Mouse (Mus musculus): ENCODE results near the gene Nit1. TPM values are rescaled to one million over a fixed set of nuclear protein-coding genes. Genes with fewer than 3 reads are reported as not detected.

Nit1 gene
- 46.5 and 54.7 TPM in 2 replicates for polyA plus RNA-seq (2012; rRNA removed)

GRCm38 (mm10) chr1:171345225-171346094, at the start of gene Nit1, which contains the start of gene Pfdn2:
Gene Nit1 (minus strand): TSS chr1:171345646.
Gene Pfdn2 (plus strand): TSS chr1:171345670.
- under 1% methylated on average over 53 of the region's 53 CpGs for WGBS
- peak; percentile 67 for DNase-seq (ENCODE audit: low read depth, low spot score)

- DNase-seq (ENCODE audit: low read depth, low spot score): no peak
- 54% methylated on average over 4 of the region's 4 CpGs for WGBS
Observed at GRCm38 (mm10) chr1:171390101-171390500, 44.7 kb upstream of the Nit1 start.

- no peak for DNase-seq (ENCODE audit: low read depth, low spot score)
Observed at GRCm38 (mm10) chr1:171388376-171389102, 43.1 kb upstream of the Nit1 start, which contains the start of gene Arhgap30. Gene Arhgap30 (plus strand): TSS chr1:171388954.

GRCm38 (mm10) chr1:171387099-171387498, 41.7 kb upstream of the Nit1 start:
- no peak for DNase-seq (ENCODE audit: low read depth, low spot score)
- 66% methylated on average over 6 of the region's 6 CpGs for WGBS

More at GRCm38 (mm10) chr1:171388376-171389102, 43.1 kb upstream of the Nit1 start, which contains the start of gene Arhgap30:
- WGBS: 77% methylated on average over 15 of the region's 15 CpGs

- WGBS: 83% methylated on average over 9 of the region's 9 CpGs
- DNase-seq (ENCODE audit: low read depth, low spot score): no peak
Observed at GRCm38 (mm10) chr1:171385171-171385570, 39.7 kb upstream of the Nit1 start.

DNA sequence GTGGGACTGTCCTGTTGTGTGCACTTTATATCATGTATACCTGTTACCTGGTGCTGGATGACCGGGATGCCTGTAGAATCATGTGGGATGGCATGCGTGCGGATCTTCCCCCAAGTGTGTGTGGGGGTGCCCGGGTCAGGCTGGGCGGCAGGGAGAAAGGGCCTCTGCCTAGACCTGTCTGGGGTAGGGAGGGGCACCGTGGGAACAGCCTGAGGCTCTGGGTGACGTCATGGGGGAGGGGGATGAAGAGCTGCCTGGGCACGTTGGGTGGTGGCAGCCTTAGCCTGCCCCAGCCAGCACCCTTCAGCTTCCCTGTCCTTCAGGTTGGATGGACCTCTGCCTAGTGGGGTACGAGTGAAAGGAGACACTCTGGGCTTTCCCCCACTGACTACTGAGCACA, 38.9 kb upstream of the Nit1 start:
- 65% methylated on average over 9 of the region's 9 CpGs for WGBS
- DNase-seq (ENCODE audit: low read depth, low spot score): no peak

GRCm38 (mm10) chr1:171382096-171382620, 36.7 kb upstream of the Nit1 start:
- DNase-seq (ENCODE audit: low read depth, low spot score): no peak
- WGBS: 84% methylated on average over 11 of the region's 11 CpGs

- DNase-seq (ENCODE audit: low read depth, low spot score): no peak
- 33% methylated on average over 31 of the region's 31 CpGs for WGBS
Observed at GRCm38 (mm10) chr1:171379935-171380599, 34.6 kb upstream of the Nit1 start.

DNA sequence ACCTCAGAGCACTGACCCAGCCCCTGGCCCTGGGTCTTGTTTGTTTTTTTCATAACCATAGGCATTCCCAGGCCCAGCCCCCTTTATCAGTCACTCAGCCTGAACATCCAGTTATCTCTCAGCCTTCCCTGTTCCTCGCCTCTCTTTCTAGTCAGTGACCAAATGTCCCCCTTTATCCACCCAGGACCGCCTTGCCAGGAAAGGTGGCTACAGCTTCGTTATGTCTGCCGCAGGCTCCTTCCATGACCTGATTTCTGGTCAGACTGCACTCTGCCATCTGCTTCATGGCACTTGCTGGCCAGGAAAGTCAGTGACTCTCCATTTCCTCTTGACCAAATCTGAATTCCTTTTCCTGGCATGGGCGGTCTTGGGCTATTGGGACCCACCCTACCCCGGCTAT, 32.9 kb upstream of the Nit1 start:
- no peak for DNase-seq (ENCODE audit: low read depth, low spot score)
- 88% methylated on average over 6 of the region's 6 CpGs for WGBS

- no peak for DNase-seq (ENCODE audit: low read depth, low spot score)
- WGBS: 19% methylated on average over 9 of the region's 9 CpGs
Observed at GRCm38 (mm10) chr1:171375646-171376097, 30.2 kb upstream of the Nit1 start.

DNA sequence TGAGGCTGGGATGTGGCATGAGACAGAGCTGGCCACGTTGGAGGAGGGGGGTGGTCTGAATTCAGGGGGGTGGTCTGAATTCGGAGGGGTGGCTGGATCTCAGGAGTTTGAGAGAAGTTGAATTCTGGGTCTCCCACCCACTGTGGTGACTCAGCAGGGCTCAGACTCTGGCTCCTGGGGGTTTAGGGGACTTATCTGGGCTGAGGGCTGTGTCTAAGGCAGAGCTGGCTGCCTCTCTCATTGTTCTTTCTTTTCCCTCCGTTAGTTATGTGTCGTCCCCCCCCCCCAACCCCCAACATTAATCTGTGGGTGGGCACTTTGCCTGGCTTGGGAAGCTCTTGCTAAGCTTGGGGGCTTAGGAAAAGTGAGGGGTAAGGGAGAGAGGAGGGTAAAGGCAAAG, 28.5 kb upstream of the Nit1 start:
- no peak for DNase-seq (ENCODE audit: low read depth, low spot score)
- 33% methylated on average over 4 of the region's 4 CpGs for WGBS

- 60% methylated on average over 3 of the region's 3 CpGs for WGBS
Observed at GRCm38 (mm10) chr1:171372880-171373279, 27.4 kb upstream of the Nit1 start.

DNA sequence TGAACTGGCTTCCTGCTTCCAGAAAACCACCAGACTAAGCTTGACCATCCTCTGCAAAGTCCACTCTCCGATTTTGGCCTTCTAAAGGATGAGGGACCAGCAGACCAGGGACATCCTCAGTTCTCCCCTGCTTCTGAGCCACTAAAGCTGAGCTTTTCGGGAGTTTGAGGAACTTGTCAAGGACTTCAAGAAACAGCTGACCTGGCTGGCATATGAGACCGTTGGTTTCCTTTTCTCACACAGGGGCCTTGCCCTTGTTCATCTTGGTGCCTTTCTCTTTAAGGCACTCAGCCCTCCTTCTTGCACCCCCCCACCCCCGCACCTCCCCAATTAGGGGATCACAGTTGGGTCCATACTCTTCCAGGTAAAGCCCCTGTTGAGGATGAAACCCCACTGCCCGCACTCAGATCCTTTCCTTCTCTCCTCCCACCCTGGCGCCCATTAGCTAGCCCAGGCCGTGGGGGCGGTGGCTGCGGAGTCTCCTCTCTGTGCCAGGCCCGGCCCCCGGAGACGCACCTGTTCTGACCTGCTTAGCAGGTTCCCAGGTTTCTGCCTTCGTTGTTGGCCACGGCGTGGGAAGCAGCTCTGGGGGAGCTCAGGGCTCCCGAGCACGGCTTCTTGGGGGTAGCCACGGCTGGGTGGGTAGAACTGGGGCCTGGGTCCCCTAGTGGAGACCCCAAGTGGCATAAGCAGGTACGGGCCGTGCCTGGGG, 24.6 kb upstream of the Nit1 start, which contains the start of gene Nectin4:
Nectin4 (plus strand) TSS at position 255 of the 712 bp plus-strand sequence.
- DNase-seq (ENCODE audit: low read depth, low spot score): no peak
- WGBS: 19% methylated on average over 20 of the region's 20 CpGs

More at GRCm38 (mm10) chr1:171372880-171373279, 27.4 kb upstream of the Nit1 start:
- no peak for DNase-seq (ENCODE audit: low read depth, low spot score)

DNA sequence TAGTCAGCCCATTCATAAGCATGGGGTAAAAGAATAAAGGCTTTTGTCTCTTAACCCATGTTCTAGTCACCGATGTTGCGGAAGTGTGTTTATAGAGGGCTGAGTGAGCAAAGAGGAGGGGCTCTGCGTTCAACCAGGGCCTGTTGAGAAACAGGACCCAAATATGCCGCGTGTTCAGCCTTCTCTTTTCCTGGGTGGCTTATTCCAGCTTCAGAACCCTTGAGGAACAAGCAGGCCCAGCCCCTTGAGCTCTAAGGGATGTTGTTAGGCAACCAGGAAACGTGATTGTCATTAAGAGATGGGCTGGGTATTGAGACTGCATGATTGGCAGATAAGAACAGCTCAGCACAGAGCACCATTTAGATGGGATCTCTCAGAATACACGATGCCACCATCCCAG, 20.5 kb upstream of the Nit1 start:
- 40% methylated on average over 7 of the region's 7 CpGs for WGBS
- DNase-seq (ENCODE audit: low read depth, low spot score): no peak

DNA sequence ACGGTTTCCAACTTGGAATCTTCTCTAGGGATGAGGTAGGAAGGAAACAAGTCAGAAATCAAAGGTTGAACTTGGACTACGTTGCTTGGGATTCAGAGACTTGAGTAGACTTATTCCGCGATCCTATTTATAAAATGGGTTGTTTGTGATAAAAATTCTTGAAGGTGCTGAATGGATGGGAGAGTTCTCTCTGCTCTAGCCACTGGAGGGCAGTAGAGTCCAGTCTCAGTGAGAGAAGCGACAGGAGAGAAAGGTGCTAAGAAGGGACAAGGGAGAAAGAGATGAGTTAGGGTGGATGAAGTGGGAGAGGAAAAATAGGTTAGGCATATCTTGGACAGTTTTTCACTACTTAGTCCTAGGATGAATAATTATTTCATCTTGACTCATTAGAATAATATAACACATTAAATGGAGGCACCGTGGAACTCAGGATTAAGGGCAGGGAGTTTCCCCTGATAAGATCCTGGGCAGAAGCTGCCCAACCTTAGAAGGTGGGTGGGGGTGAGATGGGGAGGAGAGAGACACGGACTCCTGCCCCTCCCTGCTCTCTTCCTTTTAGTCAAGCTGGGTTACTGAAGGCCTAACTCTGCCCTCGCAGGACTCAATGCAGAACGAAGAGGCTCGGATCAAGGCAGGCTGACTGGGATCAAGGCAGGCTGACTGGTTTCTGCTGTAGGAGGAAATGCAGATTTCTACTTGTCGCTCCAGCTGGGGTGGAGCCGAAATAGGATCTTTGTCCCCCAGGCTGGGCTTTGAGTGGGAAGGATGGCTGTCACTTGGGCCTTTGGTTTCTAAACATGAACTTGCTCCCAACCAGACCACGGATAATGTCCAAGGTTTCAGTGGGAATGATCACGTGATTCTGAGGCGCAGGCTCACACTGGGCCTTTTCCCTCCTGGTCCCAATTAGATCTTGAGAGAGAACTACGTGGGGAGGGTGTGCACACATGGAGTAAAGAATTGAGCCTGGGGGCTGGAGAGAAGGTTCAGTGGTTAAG, 16.0 kb upstream of the Nit1 start:
- 34% methylated on average over 16 of the region's 16 CpGs for WGBS
- DNase-seq (ENCODE audit: low read depth, low spot score): peak; percentile 77

DNA sequence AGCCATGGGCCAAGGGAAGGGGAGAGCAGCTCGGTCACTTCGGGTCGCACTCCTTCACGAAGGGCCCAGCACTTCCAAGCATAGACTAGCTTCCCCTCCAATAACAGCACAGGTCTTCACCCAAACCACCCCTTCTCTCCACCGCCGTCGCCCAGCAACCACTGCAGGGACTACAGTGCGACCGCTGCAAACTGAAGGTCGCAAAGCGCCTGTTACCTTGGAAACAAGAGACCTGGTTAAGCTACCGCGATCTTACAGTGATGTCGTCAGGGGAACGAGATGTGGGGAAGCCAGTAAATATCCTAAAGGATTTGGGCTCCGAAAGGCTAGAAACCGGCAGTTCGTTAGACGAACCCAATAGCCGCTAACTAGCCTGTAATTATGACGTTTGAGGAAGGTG, 15.2 kb upstream of the Nit1 start, which contains the start of gene Klhdc9:
Klhdc9 (minus strand) TSS at position 143 of the 400 bp plus-strand sequence.
- 2% methylated on average over 21 of the region's 21 CpGs for whole genome bisulfite sequencing
- DNase-seq (ENCODE audit: low read depth, low spot score): no peak

GRCm38 (mm10) chr1:171360253-171360652, 14.8 kb upstream of the Nit1 start:
- DNase-seq (ENCODE audit: low read depth, low spot score): no peak
- WGBS: 13% methylated on average over 26 of the region's 26 CpGs

DNA sequence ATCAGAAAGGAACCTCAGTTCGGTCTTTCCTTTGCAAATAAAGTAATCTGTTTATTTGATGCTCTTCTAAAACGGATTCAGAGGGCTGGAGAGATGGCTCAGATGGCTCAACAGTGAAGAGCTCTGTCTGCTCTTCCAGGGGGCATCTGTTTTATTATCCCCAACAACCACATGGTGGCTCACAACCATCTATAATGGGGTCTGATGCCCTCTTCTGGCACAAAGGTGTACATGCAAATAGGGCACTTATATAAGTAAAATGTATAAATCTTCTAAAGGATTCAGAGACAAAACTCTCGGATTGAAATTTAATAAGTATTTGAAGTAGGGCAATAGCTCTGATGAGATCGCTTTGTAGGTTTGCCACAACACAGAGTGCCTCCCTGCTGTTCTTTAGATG, 13.0 kb upstream of the Nit1 start:
- 55% methylated on average over 4 of the region's 4 CpGs for WGBS
- DNase-seq (ENCODE audit: low read depth, low spot score): no peak

Measured in large intestine, adult 2 months (tissue).